Mouse (Mus musculus) hindbrain, embryonic 14.5 days (tissue): ENCODE results near the gene Myo1c. TPM values are rescaled to one million over a fixed set of nuclear protein-coding genes. Genes with fewer than 3 reads are reported as not detected.
A peak's percentile ranks its signal among the peaks of the same experiment; 100 is the strongest.

Experiments used
- ATAC-seq: fragments of 200-750 bp; cut with Nextera tagmentation; 2 replicates; pipeline ENCODE4 v1.8.0; 2017; ENCODE audit warnings: moderate number of reproducible peaks, mild to moderate bottlenecking, moderate TSS enrichment, moderate library complexity; ENCODE audit not compliant: low FRiP score
- DNase-seq: peaks from one replicate; pipeline ENCODE4 v3.0.0-alpha.2; 2015; ENCODE audit warnings: low spot score
- H3K27ac ChIP-seq: fragments of 300-500 bp; sonication (generic); 2 replicates; pipeline ENCODE4 v1.5.1; 2014; ENCODE audit warnings: mild to moderate bottlenecking, moderate library complexity
- H3K27me3 ChIP-seq: fragments of 300-500 bp; sonication (generic); 2 replicates; pipeline ENCODE4 v1.6.1; 2014; ENCODE audit warnings: mild to moderate bottlenecking, low read length, mixed read lengths; ENCODE audit not compliant: control insufficient read depth, insufficient read depth
- H3K36me3 ChIP-seq: fragments of 300-500 bp; sonication (generic); replicated peaks from 2 replicates; pipeline ENCODE4 v1.6.1; 2014; ENCODE audit not compliant: control insufficient read depth, insufficient read depth
- H3K4me1 ChIP-seq: fragments of 300-500 bp; sonication (generic); replicated peaks from 2 replicates; pipeline ENCODE4 v1.6.1; 2014; ENCODE audit warnings: antibody characterized with exemption, low read length, mixed read lengths; ENCODE audit not compliant: control insufficient read depth, insufficient read depth
- H3K4me2 ChIP-seq: fragments of 300-500 bp; sonication (generic); replicated peaks from 2 replicates; pipeline ENCODE4 v1.6.1; 2014; ENCODE audit warnings: mild to moderate bottlenecking, moderate library complexity
- H3K4me3 ChIP-seq: fragments of 300-500 bp; sonication (generic); replicated peaks from 2 replicates; pipeline ENCODE4 v1.5.1; 2014; ENCODE audit warnings: mild to moderate bottlenecking, low read length
- H3K9ac ChIP-seq: fragments of 300-500 bp; sonication (generic); 2 replicates; pipeline ENCODE4 v1.6.1; 2014
- H3K9me3 ChIP-seq: fragments of 300-500 bp; sonication (generic); 2 replicates; pipeline ENCODE4 v1.6.1; 2016; ENCODE audit warnings: low read length; ENCODE audit not compliant: control insufficient read depth
- WGBS: fragments of 180-500 bp; shearing (Covaris S2); extraction: QIAGEN DNeasy Blood & Tissue Kit; methylation state at CpG from one replicate; pipeline ENCODE4 v1.1.7; 2014; 5-methylcytosine and 5-hydroxymethylcytosine counted together
- polyA plus RNA-seq: library from polyadenylated mRNA; unstranded; fragments of >200 nt; fragmentation: Nextera tagmentation; extraction: Ambion mirVana; gene quantifications from 2 replicates; pipeline ENCODE4 v1.2.1, GENCODE M21; 2014

Gene Myo1c
- polyA plus RNA-seq, 1 experiment from 2014 or later: 8.7 TPM

GRCm38 (mm10) chr11:75673411-75673810, 23.1 kb downstream of the Myo1c start:
- whole genome bisulfite sequencing: 96% methylated on average over 5 of the region's 5 CpGs
- no peak overlapping the region for H3K4me2 ChIP-seq
- H3K27ac ChIP-seq: no peak overlapping the region
- no peaks in the 10 kb centered on the region for H3K9me3 ChIP-seq
- no peak for DNase-seq
- peaks cover 11% of the 10 kb centered on the region for H3K36me3 ChIP-seq
- no peak for ATAC-seq
- no peaks in the 10 kb centered on the region for H3K27me3 ChIP-seq
- no peak overlapping the region for H3K9ac ChIP-seq
- no peak overlapping the region for H3K4me3 ChIP-seq
- 0 out of 2 replicates have a peak, but pooled peaks cover under 1% of the 10 kb centered on the region for H3K4me1 ChIP-seq

GRCm38 (mm10) chr11:75674875-75675274, 24.6 kb downstream of the Myo1c start:
- Histone ChIP-seq H3K27ac (no peak overlapping the region), H3K36me3 (0 out of 2 replicates have a peak, but pooled peaks cover 6% of the 10 kb centered on the region), H3K4me3 (no peak overlapping the region), H3K27me3 (no peaks in the 10 kb centered on the region), H3K9ac (no peak overlapping the region), H3K9me3 (no peaks in the 10 kb centered on the region), H3K4me1 (0 out of 2 replicates have a peak, but pooled peaks cover 3% of the 10 kb centered on the region), H3K4me2 (no peak overlapping the region)
- DNase-seq (no peak), ATAC-seq (no peak)
- WGBS: 83% methylated on average over 3 of the region's 3 CpGs

GRCm38 (mm10) chr11:75677881-75678746, 27.8 kb downstream of the Myo1c start:
- Histone ChIP-seq H3K27me3 (no peaks in the 10 kb centered on the region), H3K4me1 (peaks cover 17% of the 10 kb centered on the region), H3K36me3 (0 out of 2 replicates have a peak, but pooled peaks cover 4% of the 10 kb centered on the region), H3K27ac (peak overlapping the region; percentile 87), H3K4me2 (peak overlapping the region; percentile 82), H3K9ac (peak overlapping the region; percentile 43; the same call in 1 of the 2 replicates), H3K9me3 (no peaks in the 10 kb centered on the region), H3K4me3 (peak overlapping the region; percentile 77)
- ATAC-seq (no peak), DNase-seq (no peak)
- 91% methylated on average over 3 of the region's 3 CpGs for WGBS

DNA sequence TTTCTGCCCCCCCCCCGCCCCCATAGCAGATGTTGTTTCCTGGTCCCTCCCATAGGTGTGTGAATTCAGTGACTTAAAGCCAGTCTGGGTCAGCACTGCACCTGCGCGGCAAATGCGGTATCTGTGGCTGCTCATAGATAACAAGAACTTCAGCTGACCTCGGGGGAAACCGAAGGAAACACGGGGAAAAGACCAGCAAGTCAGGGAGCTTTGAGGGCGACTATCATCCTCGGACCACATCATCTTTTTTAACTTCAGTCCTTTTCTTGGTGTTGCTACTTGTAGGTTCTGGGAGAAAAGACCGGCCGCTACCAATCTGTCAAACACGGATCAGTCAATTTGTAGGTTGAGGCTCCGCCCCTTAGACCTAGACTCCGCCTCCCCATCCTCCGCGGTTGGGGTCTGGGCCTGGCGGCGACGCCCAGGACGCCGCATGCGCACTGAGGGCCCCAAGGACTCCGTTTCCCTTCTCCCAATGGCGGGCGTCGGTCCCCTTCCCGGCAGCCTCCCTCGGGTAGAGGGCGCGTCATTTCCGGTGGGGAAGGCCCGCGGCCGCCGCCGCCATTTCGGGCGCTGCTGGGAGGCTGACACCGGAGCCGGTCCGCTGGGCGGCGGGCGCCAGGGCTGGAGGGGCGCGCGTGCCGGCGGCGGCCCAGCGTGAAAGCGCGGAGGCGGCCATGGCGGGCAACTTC, 28.6 kb downstream of the Myo1c start, which contains the start of gene Crk:
Crk (plus strand) TSS at position 513 of the 692 bp plus-strand sequence.
- peak within 1 kb of the TSS; percentile 73 for H3K9ac ChIP-seq
- no peaks in the 10 kb centered on the region for H3K27me3 ChIP-seq
- H3K4me2 ChIP-seq: peak within 1 kb of the TSS; percentile 82
- H3K36me3 ChIP-seq: 0 out of 2 replicates have a peak, but pooled peaks cover 9% of the 10 kb centered on the region
- WGBS: 1% methylated on average over 55 of the region's 55 CpGs
- DNase-seq (peak; percentile 99), ATAC-seq (peak; percentile 97)
- peaks cover 17% of the 10 kb centered on the region for H3K4me1 ChIP-seq
- H3K27ac ChIP-seq: peak within 1 kb of the TSS; percentile 87
- H3K4me3 ChIP-seq: peak within 1 kb of the TSS; percentile 77
- no peaks in the 10 kb centered on the region for H3K9me3 ChIP-seq

- Histone ChIP-seq H3K4me2 (peak overlapping the region; percentile 82), H3K27me3 (no peaks in the 10 kb centered on the region), H3K4me3 (peak overlapping the region; percentile 77), H3K27ac (peak overlapping the region; percentile 87), H3K36me3 (0 out of 2 replicates have a peak, but pooled peaks cover 9% of the 10 kb centered on the region), H3K4me1 (peaks cover 17% of the 10 kb centered on the region), H3K9ac (peak overlapping the region; percentile 73), H3K9me3 (no peaks in the 10 kb centered on the region)
- under 1% methylated on average over 43 of the region's 43 CpGs for WGBS
- ATAC-seq: peak; percentile 84
- DNase-seq: peak; percentile 33
Observed at GRCm38 (mm10) chr11:75679439-75680171, 29.3 kb downstream of the Myo1c start.

- no peaks in the 10 kb centered on the region for H3K27me3 ChIP-seq
- peaks cover 14% of the 10 kb centered on the region for H3K4me1 ChIP-seq
- H3K27ac ChIP-seq: no peak overlapping the region
- H3K9ac ChIP-seq: no peak overlapping the region
- no peak for DNase-seq
- H3K4me2 ChIP-seq: no peak overlapping the region
- ATAC-seq: no peak
- H3K36me3 ChIP-seq: peaks cover 12% of the 10 kb centered on the region; the same call in 1 of the 2 replicates
- WGBS: 86% methylated on average over 5 of the region's 5 CpGs
- no peaks in the 10 kb centered on the region for H3K9me3 ChIP-seq
- H3K4me3 ChIP-seq: no peak overlapping the region
Observed at GRCm38 (mm10) chr11:75684462-75684861, 34.2 kb downstream of the Myo1c start.

- Histone ChIP-seq H3K4me3 (no peak overlapping the region), H3K27me3 (no peaks in the 10 kb centered on the region), H3K4me1 (peaks cover 14% of the 10 kb centered on the region), H3K4me2 (no peak overlapping the region), H3K36me3 (peaks cover 13% of the 10 kb centered on the region; the same call in 1 of the 2 replicates), H3K9me3 (no peaks in the 10 kb centered on the region), H3K27ac (no peak overlapping the region), H3K9ac (no peak overlapping the region)
- ATAC-seq (no peak), DNase-seq (no peak)
- WGBS: 74% methylated on average over 2 of the region's 2 CpGs
Observed at GRCm38 (mm10) chr11:75684956-75685355, 34.7 kb downstream of the Myo1c start.

DNA sequence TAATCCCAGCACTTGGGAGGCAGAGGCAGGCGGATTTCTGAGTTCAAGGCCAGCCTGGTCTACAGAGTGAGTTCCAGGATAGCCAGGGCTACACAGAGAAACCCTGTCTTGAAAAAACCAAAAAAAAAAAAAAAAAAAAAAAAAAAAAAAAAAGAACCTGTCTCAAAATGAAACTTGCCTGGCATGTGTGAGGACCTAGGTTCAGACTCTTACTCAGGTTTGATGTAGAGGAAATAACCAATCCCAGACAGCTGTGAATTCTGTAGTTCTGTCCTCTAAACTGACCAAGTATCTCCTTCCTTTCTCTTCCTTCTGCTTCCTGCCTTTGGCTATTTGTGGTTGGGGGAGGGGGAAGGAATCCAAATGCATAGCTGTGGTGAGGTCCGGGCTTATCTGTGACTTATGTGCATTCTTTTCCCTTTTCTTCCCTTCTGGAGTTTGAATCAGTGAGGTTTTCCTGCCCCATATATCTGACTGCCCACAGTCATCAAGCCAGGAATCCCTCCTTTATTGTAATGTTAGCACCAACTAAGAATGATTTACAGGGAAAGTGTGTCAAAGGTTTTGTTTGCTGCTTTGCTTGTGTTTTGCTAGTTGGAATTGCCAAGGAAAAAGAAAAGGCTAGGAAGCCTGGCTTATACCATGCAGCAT, 37.2 kb downstream of the Myo1c start:
- 73% methylated on average over 2 of the region's 2 CpGs for WGBS
- ATAC-seq: no peak

More for the DNA sequence above, 37.2 kb downstream of the Myo1c start:
- Histone ChIP-seq H3K9me3 (no peaks in the 10 kb centered on the region), H3K4me3 (no peak overlapping the region), H3K27ac (no peak overlapping the region), H3K9ac (no peak overlapping the region), H3K27me3 (no peaks in the 10 kb centered on the region), H3K4me1 (no peaks in the 10 kb centered on the region), H3K4me2 (no peak overlapping the region), H3K36me3 (peaks cover 23% of the 10 kb centered on the region)
- DNase-seq: no peak
